Mouse (Mus musculus): ENCODE measurements around the gene Fgf3. TPM values are rescaled to one million over a fixed set of nuclear protein-coding genes. Genes with fewer than 3 reads are reported as not detected.

Fgf3 gene
- 1.6 and 4.9 TPM in 2 replicates for polyA plus RNA-seq (2012; rRNA removed)

GRCm38 (mm10) chr7:144837891-144838488, at the start of gene Fgf3:
Fgf3 (plus strand) TSS chr7:144838083.

DNA sequence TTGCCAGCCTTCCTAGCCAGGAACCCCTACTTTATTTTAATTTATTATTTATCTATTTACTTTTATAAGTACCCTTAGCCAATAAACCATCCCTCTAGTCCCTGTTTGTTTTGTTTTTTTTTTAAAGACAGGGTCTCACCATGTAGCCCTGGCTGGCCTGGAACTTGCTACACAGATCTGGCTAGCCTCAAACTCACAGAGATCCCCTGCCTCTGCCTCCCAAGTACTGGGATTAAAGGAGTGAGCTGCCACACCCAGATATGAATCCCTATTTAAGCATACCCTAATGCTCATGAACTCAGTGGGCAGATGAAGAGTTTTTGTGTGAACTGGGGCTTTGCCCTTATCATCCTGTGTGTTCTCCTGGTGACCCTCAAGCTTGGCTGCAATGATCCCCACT, 9.2 kb downstream of the Fgf3 start, which contains the start of gene Fgf4:
Gene Fgf4, plus strand, starts transcription at position 301 of the 400 bp plus-strand sequence.

Other genes with a start within 250 kb of the Fgf3 start
- 6.5 and 8.3 TPM in 2 replicates for gene Ano1, start 86.1 kb upstream of the Fgf3 start, polyA plus RNA-seq (2012; rRNA removed)
- gene Fgf4, start 9.3 kb downstream of the Fgf3 start, polyA plus RNA-seq (2012; rRNA removed) = not detected in 2 replicates
- gene Fgf15, start 58.4 kb downstream of the Fgf3 start, polyA plus RNA-seq (2012; rRNA removed) = 3.2 and 6.5 TPM in 2 replicates
- 50.6 and 55.9 TPM in 2 replicates for gene LTO1, start 77.0 kb downstream of the Fgf3 start, polyA plus RNA-seq (2012; rRNA removed)
- gene Ccnd1, start 101.8 kb downstream of the Fgf3 start, polyA plus RNA-seq (2012; rRNA removed) = 20.6 and 23.7 TPM in 2 replicates